Mouse (Mus musculus) heart, postnatal 4 days (tissue): Measurements from ENCODE around the gene Gm20695. TPM values are rescaled to one million over a fixed set of nuclear protein-coding genes. Genes with fewer than 3 reads are reported as not detected.
A peak's percentile ranks its signal among the peaks of the same experiment; 100 is the strongest.
"Not testable (repeated sequence)": the region's sequence is repeated elsewhere in the genome, so short reads cannot be mapped to it uniquely, and the experiment has no call there.

Experiments
- DNase-seq: peaks from one replicate; pipeline ENCODE4 v3.0.0; 2021
- total RNA-seq, 2 experiments: library from RNA; stranded (reverse); gene quantifications; 2 replicates each; pipeline ENCODE4 v1.2.3; 2021

The Gm20695 gene
- total RNA-seq = 1 to 10 TPM in 1 of 2 experiments, not detected in 1; 1.4 TPM

DNA sequence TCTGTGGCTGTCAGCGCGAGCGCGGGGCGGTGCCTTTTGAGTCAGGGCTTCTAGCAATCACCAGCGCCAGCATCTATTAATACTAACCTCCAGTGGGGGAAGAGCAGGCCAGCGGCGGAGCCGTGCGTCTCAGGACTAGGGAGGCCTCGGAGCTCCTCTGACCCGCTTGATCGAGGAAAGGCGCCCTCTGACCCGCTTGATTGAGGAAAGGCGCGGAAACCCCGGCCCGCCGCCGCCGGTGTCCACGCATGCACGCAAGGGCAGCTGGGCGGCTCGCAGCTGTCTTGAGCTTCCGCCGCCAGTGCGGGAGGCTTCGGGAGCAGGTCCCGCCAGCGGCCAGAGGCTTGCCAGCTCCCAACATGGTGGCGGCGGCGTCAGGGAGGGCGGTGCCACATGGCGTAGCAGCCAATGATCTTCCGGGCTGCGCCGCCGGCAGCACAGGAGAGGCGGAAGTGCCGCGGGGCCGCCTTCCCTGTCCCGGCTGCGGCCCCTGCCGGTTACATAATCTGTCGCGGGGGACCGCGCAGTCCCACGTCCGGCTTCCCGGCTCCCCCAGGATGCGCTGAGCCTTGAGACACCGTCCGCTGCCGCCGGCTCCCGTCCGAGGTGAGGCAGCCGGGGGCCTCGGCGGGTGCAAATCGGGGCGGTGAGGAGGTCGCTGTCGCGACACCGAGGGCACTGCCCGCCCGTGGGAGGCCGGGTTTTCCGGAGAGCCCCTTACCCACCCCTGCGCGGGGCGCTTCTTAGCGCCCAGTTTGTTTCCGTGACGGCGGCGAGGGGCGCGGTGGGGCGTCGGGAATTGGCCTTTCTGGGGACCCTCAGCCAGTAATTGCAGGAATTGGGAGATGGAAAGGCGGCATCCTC, at the start of gene Gm20695, which contains the start of gene Zfp597:
Gm20695 (plus strand) TSS at position 448 of the 864 bp plus-strand sequence.
Zfp597 (minus strand) TSS at position 361 of the 864 bp plus-strand sequence.
- peak; percentile 97 for DNase-seq

GRCm38 (mm10) chr16:3835461-3835860, 49.0 kb upstream of the Gm20695 start:
- DNase-seq = no peak

GRCm38 (mm10) chr16:3839157-3839885, 45.1 kb upstream of the Gm20695 start:
- peak; percentile 31 for DNase-seq

DNA sequence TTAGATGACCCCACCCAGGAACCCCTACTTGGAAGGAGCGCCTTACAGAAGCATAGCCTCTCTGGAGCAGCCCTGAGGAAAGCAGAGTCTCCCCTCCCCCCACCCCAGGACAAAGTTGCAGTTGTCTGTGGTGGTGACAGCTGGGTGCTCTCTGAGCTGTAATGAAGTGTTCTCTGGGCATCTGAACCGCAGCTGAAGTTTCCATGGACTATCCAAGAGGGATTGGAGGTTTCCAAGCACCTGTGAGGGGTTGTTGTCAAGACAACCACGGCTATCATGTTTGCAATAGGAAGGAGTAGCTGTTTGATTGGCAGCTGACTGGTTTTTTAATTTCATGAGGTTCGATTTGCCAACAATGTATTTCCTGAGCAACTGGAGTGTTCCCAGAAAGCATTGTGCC, 41.5 kb upstream of the Gm20695 start:
- no peak for DNase-seq

DNA sequence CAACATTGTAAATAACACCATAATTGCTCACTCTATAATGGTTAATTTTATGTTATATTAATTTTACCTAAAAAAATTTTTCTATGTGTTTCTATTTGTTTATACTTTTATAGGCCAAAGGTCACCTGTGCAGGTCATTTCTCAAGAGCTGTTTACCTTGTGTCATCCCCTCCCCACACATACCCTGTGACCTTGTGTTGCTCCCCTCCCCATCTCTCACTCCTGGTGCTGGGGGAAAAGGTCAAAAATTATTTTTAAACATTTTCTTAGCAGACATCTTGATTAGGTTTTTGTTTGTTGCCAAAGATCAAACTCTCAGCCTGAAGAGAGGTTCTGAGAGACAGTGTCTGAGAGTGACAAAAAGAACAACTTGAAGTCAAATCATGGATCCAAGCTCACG, 40.7 kb upstream of the Gm20695 start:
- no peak for DNase-seq

- DNase-seq = peak; percentile 93
Observed at GRCm38 (mm10) chr16:3846711-3847518, 37.5 kb upstream of the Gm20695 start, which contains the start of gene Zfp174. Zfp174 (plus strand) TSS chr16:3847268.

- DNase-seq = no peak
Observed at GRCm38 (mm10) chr16:3847871-3848270, 36.6 kb upstream of the Gm20695 start.

DNA sequence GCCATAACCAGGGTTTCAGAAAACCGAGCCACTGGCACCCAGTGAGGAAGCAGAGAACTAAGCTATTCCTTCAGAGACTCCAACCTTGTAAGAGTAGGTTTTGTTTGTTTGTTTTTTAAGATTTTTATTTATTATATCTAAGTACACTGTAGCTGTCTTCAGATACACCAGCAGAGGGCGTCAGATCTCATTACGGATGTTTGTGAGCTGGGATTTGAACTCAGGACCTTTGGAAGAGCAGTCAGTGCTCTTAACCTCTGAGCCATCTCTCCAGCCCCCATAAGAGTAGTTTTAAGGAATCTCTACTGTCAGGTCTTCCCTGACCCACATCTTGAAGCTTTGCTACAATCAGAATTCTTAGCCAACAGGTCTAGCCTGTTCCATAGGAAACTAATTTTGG, 36.0 kb upstream of the Gm20695 start:
- no peak for DNase-seq

GRCm38 (mm10) chr16:3851301-3851700, 33.1 kb upstream of the Gm20695 start:
- not testable (repeated sequence) for DNase-seq

DNA sequence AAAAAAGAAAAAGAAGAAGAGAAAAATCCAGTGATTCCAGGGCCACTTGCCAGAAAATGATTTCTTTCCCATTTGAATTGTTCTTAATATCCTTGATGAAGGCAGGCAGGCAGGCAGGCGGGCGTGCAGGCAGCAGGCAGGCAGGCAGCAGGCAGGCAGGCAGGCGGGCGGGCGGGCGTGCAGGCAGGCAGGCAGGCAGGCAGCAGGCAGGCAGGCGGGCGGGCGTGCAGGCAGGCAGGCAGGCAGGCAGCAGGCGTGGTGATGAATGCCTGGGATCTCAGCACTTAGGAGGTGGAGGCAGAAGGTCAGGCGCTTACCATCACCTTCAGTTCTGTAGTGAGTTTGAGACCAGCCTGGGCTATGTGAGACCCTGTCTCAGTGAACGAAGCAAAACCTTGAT, 31.9 kb upstream of the Gm20695 start:
- no peak for DNase-seq

GRCm38 (mm10) chr16:3854437-3855182, 29.8 kb upstream of the Gm20695 start:
- no peak for DNase-seq

GRCm38 (mm10) chr16:3855776-3856175, 28.7 kb upstream of the Gm20695 start:
- DNase-seq = no peak

- no peak for DNase-seq
Observed at GRCm38 (mm10) chr16:3859254-3859653, 25.2 kb upstream of the Gm20695 start.

GRCm38 (mm10) chr16:3871815-3872214, 12.6 kb upstream of the Gm20695 start:
- DNase-seq = no peak

GRCm38 (mm10) chr16:3872216-3873047, 12.0 kb upstream of the Gm20695 start, which contains the start of gene Naa60:
Naa60 (plus strand) TSS chr16:3872375.
- peak; percentile 91 for DNase-seq

GRCm38 (mm10) chr16:3876346-3876745, 8.1 kb upstream of the Gm20695 start:
- no peak for DNase-seq

DNA sequence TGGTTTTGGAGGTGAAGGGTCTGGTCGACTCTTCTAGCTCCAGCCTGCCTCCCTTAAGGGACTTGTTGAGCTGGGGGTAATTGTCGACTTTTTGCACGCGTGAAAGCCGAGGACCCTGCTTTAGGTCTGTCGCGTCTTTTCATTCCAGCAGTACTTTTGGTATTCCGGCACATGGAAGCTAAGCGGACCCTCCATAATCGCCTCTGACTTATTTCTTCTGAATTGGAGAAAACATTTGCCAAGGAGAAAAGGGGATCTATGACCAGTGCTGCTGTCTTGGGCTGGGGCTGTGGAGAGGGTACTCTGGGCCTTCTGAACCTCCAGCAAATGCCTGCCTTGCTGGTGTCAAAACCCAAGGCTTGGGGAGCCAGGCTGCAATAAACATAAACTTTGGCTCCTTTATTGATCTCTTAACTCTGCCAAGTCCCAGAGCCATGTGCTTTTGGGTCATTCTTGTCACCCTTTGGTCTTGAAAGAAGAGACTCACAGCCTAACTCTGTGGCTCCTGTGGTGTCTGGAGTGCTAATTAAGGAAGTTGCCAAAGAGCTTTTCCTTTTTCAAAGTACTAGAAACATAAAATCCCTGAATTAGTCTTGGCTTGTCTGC, 720 bp downstream of the Gm20695 start:
- no peak for DNase-seq

GRCm38 (mm10) chr16:3891621-3892295, 7.3 kb downstream of the Gm20695 start:
- no peak for DNase-seq

DNA sequence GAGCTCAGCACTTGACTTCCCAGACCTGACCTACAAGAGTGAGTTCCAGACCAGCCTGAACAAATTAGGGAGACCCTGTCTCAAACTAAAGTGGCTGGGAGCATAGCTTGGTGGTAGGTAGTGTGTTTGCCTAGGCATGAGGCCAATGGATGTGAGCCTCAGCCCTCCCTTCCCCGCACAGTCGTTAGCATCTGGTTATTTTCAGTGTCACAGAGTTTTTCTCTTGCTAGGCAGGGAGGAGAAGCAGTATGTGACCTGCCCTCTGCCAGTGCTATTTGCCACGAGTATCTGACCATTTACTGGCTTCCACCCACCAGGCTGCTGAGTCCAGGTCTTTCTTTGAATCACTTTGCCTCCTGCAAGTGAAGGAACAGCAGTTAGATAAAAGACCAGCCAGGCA, 9.3 kb downstream of the Gm20695 start:
- DNase-seq = no peak
